Mouse (Mus musculus): ENCODE measurements around the gene Wnt9b.
"Not testable (repeated sequence)": the region's sequence is repeated elsewhere in the genome, so short reads cannot be mapped to it uniquely, and the experiment has no call there.

The Wnt9b gene

DNA sequence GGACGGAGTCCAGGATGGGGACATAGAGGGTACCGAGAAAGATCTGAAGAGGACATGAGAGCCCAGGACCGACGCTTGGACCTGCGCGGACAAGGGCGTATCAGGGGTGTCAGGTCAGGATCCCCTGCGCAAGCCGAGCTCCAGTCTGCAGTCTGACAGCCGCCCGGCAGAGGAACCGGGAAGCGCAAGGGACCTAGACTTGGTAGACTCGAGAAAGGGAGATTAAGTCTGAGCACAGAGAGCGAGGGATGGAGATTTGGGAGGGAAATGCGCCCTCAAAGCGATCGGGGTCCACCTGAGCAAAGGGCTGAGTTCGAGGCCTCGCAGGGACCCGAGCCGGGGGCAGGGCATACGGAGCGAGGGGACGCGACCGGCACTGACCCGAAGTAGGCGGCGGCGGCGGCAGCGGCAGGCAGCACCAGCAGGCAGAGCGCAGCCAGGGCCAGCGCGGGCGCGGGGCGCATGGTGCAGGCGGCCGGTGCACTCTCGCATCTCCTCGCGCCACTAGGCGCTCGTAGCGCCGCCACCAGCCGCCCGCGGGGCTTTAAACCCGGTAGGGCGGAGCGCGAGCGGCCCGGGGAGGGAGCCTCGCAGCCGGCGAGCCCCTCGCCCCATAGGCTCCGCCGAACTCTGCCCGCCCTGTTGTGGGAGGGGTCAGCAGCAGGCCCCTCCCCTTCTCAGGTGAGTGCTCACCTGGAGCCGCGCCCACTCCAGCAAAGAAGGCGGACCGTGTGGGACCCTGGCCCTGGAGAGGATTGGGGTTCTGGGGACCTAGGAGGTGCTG is at the start of gene Wnt9b:
Gene Wnt9b, minus strand, starts transcription at position 516 of the 784 bp plus-strand sequence.
- DNase-seq = peak; percentile 37

GRCm38 (mm10) chr11:103789951-103790350 is 40.3 kb upstream of the Wnt9b start:
- no peak for DNase-seq

- no peak for DNase-seq
Observed at GRCm38 (mm10) chr11:103780152-103780551, 30.5 kb upstream of the Wnt9b start.

DNA sequence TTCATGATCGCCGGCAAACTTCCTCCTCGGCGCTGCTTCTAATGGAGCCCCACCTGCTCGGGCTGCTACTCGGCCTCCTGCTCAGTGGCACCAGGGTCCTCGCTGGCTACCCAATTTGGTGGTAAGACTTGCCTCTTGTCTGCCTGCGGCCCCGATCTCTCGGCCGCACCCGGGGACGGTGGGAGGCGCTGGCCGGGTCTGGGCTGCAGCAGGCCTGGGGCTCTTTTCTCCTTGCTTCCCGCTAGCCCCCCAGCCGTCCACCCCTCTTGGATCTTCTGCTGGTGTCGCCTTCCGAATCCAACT is 24.6 kb upstream of the Wnt9b start:
- DNase-seq = no peak

DNA sequence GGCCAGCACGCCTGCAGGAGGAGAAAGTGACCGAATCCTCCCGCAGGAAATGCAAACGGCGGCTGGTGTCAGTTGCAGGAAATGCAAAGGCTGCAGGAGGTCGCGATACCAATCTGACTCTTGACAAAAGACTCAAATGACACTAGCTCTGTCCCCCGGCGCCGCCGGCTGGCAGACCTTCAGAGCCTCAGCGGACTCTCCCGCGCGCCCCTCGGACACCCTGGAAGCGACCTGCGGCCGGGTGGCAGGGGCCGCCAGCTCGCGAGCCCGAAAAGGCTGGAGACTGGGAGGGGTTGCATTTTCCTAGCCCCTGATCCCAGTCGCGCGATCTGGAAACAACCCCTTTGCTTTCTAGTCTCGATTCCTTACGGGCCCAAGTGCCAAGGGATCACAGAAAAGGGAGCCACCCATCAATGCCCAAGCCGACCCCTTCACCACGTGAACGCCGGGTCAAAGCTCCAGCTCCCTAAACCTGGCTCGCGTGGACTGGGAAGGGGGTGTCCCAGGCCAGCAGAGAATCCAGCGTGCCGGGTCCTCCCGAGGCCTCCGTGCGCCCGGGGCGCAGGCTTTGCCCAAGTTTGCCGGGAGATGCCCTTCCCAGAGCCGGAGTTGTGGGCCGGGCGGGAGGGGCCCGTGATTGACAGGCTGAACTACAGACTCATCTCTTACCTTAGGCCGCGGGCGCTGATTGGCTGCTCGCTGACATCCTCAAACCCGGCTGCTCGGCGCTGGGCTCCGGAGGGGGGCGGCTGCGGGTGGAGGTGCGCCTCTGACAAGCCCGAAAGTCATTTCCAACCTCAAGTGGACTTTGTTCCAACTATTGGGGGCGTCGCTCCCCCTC is 24.0 kb upstream of the Wnt9b start, which contains the start of gene Wnt3:
Gene Wnt3, plus strand, starts transcription at position 764 of the 841 bp plus-strand sequence.
- peak; percentile 68 for DNase-seq

GRCm38 (mm10) chr11:103772505-103773386 is 23.1 kb upstream of the Wnt9b start:
- no peak for DNase-seq

DNA sequence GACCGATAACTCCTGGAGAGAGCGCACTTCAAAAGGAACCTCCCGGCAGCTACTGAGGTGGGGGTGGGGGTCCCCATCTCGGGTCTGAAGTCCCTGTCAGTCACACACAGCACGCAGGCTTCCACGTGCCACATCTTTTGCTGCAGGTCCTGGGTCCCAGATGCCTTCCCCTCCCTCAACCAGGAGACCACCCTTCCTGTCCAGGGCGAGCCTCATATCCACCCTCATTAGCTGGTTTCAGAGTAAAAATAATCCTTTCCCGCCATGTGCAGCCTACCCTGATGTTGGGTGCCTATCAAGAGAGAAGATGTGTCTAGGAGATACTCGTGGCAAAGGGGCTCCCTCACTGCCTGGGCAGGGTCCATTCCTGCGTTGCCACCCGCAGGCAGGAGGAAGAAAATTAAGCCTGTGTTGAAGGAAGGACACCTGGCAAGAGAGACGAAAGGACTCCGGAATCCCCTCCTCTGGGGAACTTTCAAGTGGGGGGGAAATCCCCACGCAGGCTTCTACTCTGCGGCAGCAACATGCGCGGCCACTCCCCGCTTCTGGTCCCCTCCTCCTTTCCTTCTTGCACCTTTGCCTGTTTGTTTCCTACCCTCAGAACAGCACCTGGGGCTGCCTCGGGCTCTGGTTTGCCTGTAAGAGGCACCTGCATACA is 21.7 kb upstream of the Wnt9b start:
- DNase-seq = peak; percentile 22

GRCm38 (mm10) chr11:103765556-103766011 is 16.0 kb upstream of the Wnt9b start:
- DNase-seq = no peak

GRCm38 (mm10) chr11:103764601-103765000 is 15.0 kb upstream of the Wnt9b start:
- no peak for DNase-seq

DNA sequence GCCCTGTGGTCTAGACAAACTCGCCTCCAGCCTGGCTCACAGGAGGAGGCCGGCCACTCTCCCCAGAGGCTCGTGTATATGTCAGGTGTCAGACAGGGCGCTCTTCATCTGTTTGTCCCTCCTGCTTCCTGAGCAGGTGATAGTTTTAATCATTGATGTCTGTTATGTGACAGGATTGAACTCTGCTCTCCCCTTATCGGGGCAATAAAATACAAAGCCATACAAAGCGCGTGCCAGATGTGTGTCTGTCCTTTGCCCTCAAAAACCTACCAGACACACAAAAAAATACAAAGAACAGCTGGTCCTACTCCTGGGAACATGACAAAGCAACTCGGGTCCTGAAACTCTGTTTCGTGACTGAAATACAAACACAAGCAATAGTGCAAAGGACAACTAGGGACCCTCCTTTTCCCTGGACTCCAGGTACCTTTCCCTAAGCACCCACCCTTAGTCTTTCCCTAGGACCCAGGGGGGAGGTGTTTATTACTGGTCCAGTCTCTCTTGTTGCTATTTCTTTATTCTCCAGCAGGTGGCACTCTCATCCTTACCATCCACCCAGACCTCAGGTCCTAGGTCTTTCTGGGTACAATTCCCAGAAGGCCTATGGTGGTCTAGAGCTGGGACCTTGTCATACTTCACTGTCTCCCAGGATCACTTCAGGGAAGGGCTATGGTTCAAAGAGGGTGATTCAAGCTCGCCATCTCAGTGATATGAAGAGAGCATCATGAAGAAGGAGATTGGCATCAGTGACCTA is 14.0 kb upstream of the Wnt9b start:
- peak; percentile 29 for DNase-seq

- not testable (repeated sequence) for DNase-seq
Observed at GRCm38 (mm10) chr11:103760891-103761290, 11.3 kb upstream of the Wnt9b start.

DNA sequence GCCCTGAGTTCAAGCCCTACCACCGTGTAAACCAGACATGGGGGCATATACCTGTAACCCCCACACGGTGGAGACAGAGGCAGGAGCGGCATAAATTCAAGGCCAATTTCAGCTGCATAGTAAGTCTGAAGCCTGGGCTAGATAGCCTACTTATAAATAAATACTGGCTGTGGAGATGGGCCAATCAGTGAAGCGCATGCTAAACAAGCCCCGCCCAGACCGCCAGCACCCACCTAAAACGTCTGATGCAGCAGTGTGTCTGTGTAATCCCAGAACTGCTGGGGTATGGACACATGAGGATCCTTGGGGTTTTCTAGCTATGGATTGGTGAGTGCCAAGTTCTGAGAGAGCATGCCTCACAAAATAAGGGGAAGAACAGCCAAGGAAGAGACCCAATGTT is 10.5 kb upstream of the Wnt9b start:
- DNase-seq = no peak

- DNase-seq = peak; percentile 87
Observed at GRCm38 (mm10) chr11:103758706-103759105, 9.1 kb upstream of the Wnt9b start.

- DNase-seq = no peak
Observed at GRCm38 (mm10) chr11:103758054-103758453, 8.4 kb upstream of the Wnt9b start.

DNA sequence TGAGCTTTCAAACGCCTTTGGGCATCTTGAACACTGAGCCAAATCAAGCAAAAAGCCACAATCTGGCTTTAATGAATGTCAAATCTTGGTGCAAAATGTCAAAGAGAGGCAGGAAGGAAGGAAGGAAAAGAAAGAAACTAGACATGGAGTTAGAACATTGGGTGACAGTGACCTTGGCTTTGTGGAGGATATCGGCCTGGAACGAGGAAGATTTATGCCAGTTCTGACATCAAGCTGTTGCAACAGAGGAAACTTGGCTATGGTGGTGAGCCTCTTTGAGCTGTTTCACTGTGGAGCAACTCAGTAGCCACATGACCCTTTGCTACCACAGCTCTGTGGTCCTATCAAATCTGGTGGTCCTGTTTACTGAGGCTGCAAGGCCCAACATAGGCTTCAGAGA is 991 bp upstream of the Wnt9b start:
- no peak for DNase-seq

DNA sequence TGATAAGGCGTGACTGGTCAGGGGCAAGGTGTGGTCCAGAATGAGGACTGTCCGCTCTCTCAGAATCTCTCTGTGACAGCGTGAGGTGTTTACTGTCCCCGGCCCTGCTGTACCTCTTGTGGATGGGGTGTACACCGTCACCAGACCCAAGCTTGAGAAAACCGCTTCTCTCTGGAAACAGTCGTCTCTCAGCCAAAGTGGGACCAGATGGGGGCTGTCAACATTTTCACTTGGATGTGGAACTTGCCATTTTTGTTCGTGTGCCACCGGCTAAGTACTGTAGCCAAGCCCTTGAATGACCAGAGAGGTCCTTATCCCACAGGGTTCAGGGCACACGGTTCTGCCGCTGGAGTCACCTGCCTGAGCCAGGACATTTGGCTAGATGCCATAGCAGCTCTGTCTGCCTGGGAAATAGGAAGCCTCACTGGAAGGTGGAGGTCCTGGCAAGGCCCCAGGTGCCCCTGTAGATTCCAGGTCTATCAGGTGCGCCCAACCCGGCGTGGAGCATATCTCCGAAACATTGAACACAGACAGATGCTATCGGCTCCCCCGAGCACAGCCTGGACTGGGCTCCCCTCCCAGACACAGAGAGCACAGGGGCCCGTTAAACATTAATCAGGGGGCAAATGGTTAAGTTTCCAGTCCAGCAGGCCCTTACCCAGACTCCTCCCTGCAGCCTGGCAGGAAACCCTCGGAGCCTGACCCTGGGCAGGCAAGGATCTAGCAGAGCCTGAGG is 14.4 kb downstream of the Wnt9b start:
- no peak for DNase-seq

DNA sequence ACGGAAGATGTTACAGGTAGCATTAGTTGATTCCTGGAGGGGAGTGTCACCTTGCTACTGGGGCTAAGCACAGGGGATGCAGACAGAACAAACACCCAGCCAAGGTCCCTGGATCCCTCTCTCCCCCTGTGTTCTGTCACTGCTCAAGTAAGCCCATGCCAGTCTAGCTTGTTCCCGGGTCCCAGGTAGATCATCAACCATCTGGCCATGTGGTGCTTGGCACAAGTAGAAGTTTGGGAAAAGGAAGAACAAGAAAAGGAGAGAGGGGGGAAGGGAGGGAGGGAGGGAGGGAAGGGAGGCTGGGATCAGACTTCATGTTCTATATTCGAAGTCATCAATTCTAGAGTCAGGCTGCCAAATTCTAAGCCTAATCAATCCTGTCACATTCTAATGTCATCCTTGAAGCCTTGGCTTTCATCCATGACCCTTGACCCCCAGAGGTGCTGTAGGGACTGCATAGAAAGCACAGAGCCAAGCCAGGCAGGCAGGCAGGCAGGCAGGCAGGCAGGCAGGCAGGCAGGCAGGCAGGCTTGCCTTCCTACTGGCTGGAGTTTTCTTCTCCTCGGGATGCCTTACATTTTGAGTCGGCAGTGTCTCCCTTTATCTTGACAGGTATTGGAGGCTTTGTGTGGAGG is 15.1 kb downstream of the Wnt9b start:
- DNase-seq = no peak

GRCm38 (mm10) chr11:103733961-103734360 is 15.7 kb downstream of the Wnt9b start:
- DNase-seq = no peak

GRCm38 (mm10) chr11:103733069-103733468 is 16.6 kb downstream of the Wnt9b start:
- no peak for DNase-seq

- no peak for DNase-seq
Observed at GRCm38 (mm10) chr11:103732306-103732705, 17.3 kb downstream of the Wnt9b start.
